Comparison of ENCODE assay signal across 8 mouse cellular contexts in the genomic region with DNA sequence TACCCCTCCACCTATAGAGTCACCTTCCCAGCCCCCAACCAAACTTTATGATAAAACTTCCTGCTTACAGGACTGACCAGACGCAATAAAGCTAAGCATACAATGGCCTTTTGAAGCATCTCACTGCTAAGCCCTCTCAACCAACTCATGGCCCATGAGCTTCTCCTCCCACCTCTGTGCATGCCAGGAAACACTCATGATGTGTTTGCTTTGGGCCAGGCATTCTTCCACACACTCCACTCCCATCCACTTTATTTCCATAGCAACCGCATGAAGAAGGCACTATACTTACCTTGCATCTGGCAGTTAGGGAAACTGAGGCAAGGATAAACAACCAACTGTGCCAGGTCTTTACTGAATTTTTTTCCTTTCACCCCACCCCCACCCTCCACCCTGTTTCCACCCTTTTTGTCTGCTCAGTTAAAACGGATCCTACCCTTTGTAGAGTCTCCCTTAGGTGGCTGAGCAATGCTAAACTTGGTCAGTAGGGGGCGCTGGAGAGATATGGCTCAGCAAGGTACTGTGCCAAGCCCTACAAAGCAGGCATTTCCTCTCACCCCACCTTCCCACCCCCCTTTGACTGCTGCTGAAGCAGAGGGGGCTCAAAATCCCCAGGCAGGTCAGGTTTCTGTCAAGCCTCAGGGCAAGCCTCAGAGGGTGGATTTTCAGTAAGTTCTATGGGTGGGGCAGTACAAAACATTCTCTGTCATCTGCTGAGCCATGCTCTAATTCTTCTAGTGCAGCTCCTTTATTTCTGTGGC. TPM values are rescaled to one million over a fixed set of nuclear protein-coding genes. Genes with fewer than 3 reads are reported as not detected.
DNase-seq lines count a peak whose midpoint lies in the region; ATAC-seq and TF ChIP-seq lines count a peak whose summit lies in the region.

No protein-coding gene starts in this region.

- DNase-seq in cerebellum, adult 11 months = peak; percentile 31
- peak; percentile 67 for DNase-seq in brain, embryonic 14.5 days (ENCODE audit: low read depth)
- peak; percentile 57 for DNase-seq in forebrain, postnatal 0 days
- peak; percentile 32 to 58 for DNase-seq in left cerebral cortex, postnatal 25 days (ENCODE audit: low spot score in 2 of 2)
- DNase-seq in telencephalon, adult 2 months (ENCODE audit: low read depth, low spot score) = peak; percentile 6

- H3K9me3 ChIP-seq in forebrain, postnatal 0 days (ENCODE audit: low read length) = no peaks in the 10 kb centered on the region
- no peaks in the 10 kb centered on the region for H3K9me3 ChIP-seq in intestine, embryonic 15.5 days
- no peaks in the 10 kb centered on the region for H3K9me3 ChIP-seq in midbrain, embryonic 12.5 days

- TF ChIP-seq CTCF in brain, embryonic 14.5 days (IDR thresholded peaks at IDR 0.05; ENCODE audit: borderline replicate concordance, extremely low read depth, insufficient read depth, insufficient read length) = peak; percentile 74; the same call in 1 of the 2 replicates
- TF ChIP-seq CTCF in forebrain, postnatal 0 days (IDR thresholded peaks at IDR 0.05; ENCODE audit: low read depth) = peak; percentile 71

- H3K4me1 ChIP-seq in forebrain, postnatal 0 days (ENCODE audit: insufficient read depth) = no peaks in the 10 kb centered on the region
- peaks cover 5% of the 10 kb centered on the region; the same call in 1 of the 2 replicates for H3K4me1 ChIP-seq in intestine, embryonic 15.5 days (replicated peaks)
- no peaks in the 10 kb centered on the region for H3K4me1 ChIP-seq in midbrain, embryonic 12.5 days

- no peak overlapping the region for H3K9ac ChIP-seq in forebrain, postnatal 0 days
- H3K9ac ChIP-seq in intestine, embryonic 15.5 days = no peak overlapping the region
- no peak overlapping the region for H3K9ac ChIP-seq in midbrain, embryonic 12.5 days (replicated peaks)

- no peak overlapping the region for H3K4me2 ChIP-seq in forebrain, postnatal 0 days (ENCODE audit: low read depth)
- no peak overlapping the region for H3K4me2 ChIP-seq in intestine, embryonic 15.5 days (replicated peaks)
- no peak overlapping the region for H3K4me2 ChIP-seq in midbrain, embryonic 12.5 days (replicated peaks)

- H3K36me3 ChIP-seq in forebrain, postnatal 0 days (ENCODE audit: insufficient read depth) = no peaks in the 10 kb centered on the region
- H3K36me3 ChIP-seq in intestine, embryonic 15.5 days = no peaks in the 10 kb centered on the region
- H3K36me3 ChIP-seq in midbrain, embryonic 12.5 days = no peaks in the 10 kb centered on the region

- 45% methylated on average over 4 of the region's 4 CpGs for WGBS in forebrain, postnatal 0 days
- 43% methylated on average over 4 of the region's 4 CpGs for WGBS in intestine, embryonic 15.5 days
- 37% methylated on average over 4 of the region's 4 CpGs for WGBS in midbrain, embryonic 12.5 days

- no peak for TF ChIP-seq POLR2A in brain, embryonic 14.5 days (IDR thresholded peaks at IDR 0.05; ENCODE audit: borderline replicate concordance, extremely low read depth, insufficient read depth, insufficient read length, poor library complexity, severe bottlenecking)

- no peak for ATAC-seq in cerebellum, adult (ENCODE audit: insufficient number of reproducible peaks, low FRiP score, low TSS enrichment)
- no peak for ATAC-seq in forebrain, postnatal 0 days
- 0 out of 2 replicates have a peak, but pooled peaks have one; percentile 45 for ATAC-seq in intestine, embryonic 15.5 days
- peak; percentile 52; the same call in 1 of the 2 replicates for ATAC-seq in midbrain, embryonic 12.5 days (ENCODE audit: low FRiP score, low read depth)

- H3K4me3 ChIP-seq in forebrain, postnatal 0 days (ENCODE audit: low read depth, low read length) = no peak overlapping the region
- H3K4me3 ChIP-seq in intestine, embryonic 15.5 days (replicated peaks) = no peak overlapping the region
- H3K4me3 ChIP-seq in midbrain, embryonic 12.5 days = no peak overlapping the region

- H3K27me3 ChIP-seq in forebrain, postnatal 0 days (ENCODE audit: insufficient read depth, low read length) = no peaks in the 10 kb centered on the region
- H3K27me3 ChIP-seq in intestine, embryonic 15.5 days (replicated peaks) = no peaks in the 10 kb centered on the region
- H3K27me3 ChIP-seq in midbrain, embryonic 12.5 days = no peaks in the 10 kb centered on the region

- no peak overlapping the region for H3K27ac ChIP-seq in forebrain, postnatal 0 days (ENCODE audit: low read depth, low read length)
- no peak overlapping the region for H3K27ac ChIP-seq in intestine, embryonic 15.5 days
- H3K27ac ChIP-seq in midbrain, embryonic 12.5 days (replicated peaks) = no peak overlapping the region

- intact Hi-C loops in left cerebral cortex, postnatal 25 days (cut with DNase I) = loop anchor here (2.0 to 10.0 kb wide), 2 partner anchors 85 to 301 kb away; no protein-coding TSS in a partner anchor

RNA-seq across cellular contexts. Expression of a gene that starts 31.4 kb away (rescaled TPM):
- 3.5 and 6.3 TPM in 2 replicates for polyA plus RNA-seq in brain, embryonic 14.5 days (2012; rRNA removed)
- total RNA-seq in forebrain, postnatal 0 days (2014; rRNA removed) = 13.3 and 14.2 TPM in 2 replicates
- polyA plus RNA-seq in forebrain, postnatal 0 days (2015; fragmentation: Nextera tagmentation; extraction: Ambion mirVana) = 1.9 and 2.1 TPM in 2 replicates
- polyA plus RNA-seq in intestine, embryonic 15.5 days (2015; fragmentation: Nextera tagmentation; extraction: Ambion mirVana) = 6.3 and 6.4 TPM in 2 replicates
- total RNA-seq in left cerebral cortex, postnatal 25 days (2021) = 1 to 10 TPM; 3.8 to 6.0 TPM
- 3.0 and 3.5 TPM in 2 replicates for polyA plus RNA-seq in midbrain, embryonic 12.5 days (2016; fragmentation: Nextera tagmentation; extraction: Ambion mirVana)

Comparison
In these comparisons a context has a peak if more than half of its experiments do, and no peak if none do; other contexts are left out.
1. DNase-seq: peak in every context shown above with its lines; median percentile 67 in brain, embryonic 14.5 days; 57 in forebrain, postnatal 0 days; 45 in left cerebral cortex, postnatal 25 days; 31 in cerebellum, adult 11 months; 6 in telencephalon, adult 2 months.
2. ATAC-seq: peak in intestine, embryonic 15.5 days (single experiment) and midbrain, embryonic 12.5 days (single experiment); none in cerebellum, adult (single experiment) and forebrain, postnatal 0 days (single experiment).